9 mouse cellular contexts compared by ENCODE assay signal in genomic region chr13:118714284-118715065, GRCm38 (mm10). TPM values are rescaled to one million over a fixed set of nuclear protein-coding genes. Genes with fewer than 3 reads are reported as not detected.
DNase-seq lines count a peak whose midpoint lies in the region; ATAC-seq and TF ChIP-seq lines count a peak whose summit lies in the region.
"Had no signal": no experiment of that assay in that cellular context is flagged by ENCODE, and none has a peak within 500 bp of the region (broad histone marks: within the 10 kb centered on the region; RNA-seq: fewer than 3 reads in every experiment).

No protein-coding gene starts in this region.

- H3K79me2 ChIP-seq in heart, adult 2 months (replicated peaks; ENCODE audit: control insufficient read depth, insufficient read depth, low read length): no peaks in the 10 kb centered on the region

- H3K36me3 ChIP-seq in heart, adult 2 months (ENCODE audit: control insufficient read depth, insufficient read depth, low read length): no peaks in the 10 kb centered on the region
- H3K36me3 ChIP-seq in forebrain, embryonic 15.5 days: no peaks in the 10 kb centered on the region
- H3K36me3 ChIP-seq in kidney, embryonic 16.5 days (ENCODE audit: insufficient read depth, low read length): no peaks in the 10 kb centered on the region
- H3K36me3 ChIP-seq in midbrain, embryonic 11.5 days (ENCODE audit: control insufficient read depth, insufficient read depth, low read length): no peaks in the 10 kb centered on the region

- TF ChIP-seq POLR2A in heart, adult 2 months (IDR thresholded peaks at IDR 0.05; ENCODE audit: insufficient read depth, low read depth, low read length): no peak

- WGBS in heart, adult 2 months: 2% methylated on average over 33 of the region's 36 CpGs
- WGBS in forebrain, embryonic 15.5 days: under 1% methylated on average over 30 of the region's 36 CpGs
- WGBS in kidney, embryonic 16.5 days: under 1% methylated on average over 33 of the region's 36 CpGs
- under 1% methylated on average over 36 of the region's 36 CpGs for WGBS in midbrain, embryonic 11.5 days

- H3K9ac ChIP-seq in heart, adult 2 months (ENCODE audit: low read depth, low read length): no peak overlapping the region
- H3K9ac ChIP-seq in forebrain, embryonic 15.5 days (replicated peaks): peak overlapping the region; percentile 59
- peak overlapping the region; percentile 68 for H3K9ac ChIP-seq in kidney, embryonic 16.5 days (replicated peaks; ENCODE audit: low read length)
- peak overlapping the region; percentile 64 for H3K9ac ChIP-seq in midbrain, embryonic 11.5 days (ENCODE audit: low read length)

- H3K4me2 ChIP-seq in forebrain, embryonic 15.5 days (replicated peaks): peak overlapping the region; percentile 98
- H3K4me2 ChIP-seq in kidney, embryonic 16.5 days (replicated peaks; ENCODE audit: low read depth, low read length): peak overlapping the region; percentile 85
- peak overlapping the region; percentile 70 for H3K4me2 ChIP-seq in midbrain, embryonic 11.5 days

- H3K4me3 ChIP-seq in heart, adult 2 months: peak overlapping the region; percentile 30
- peak overlapping the region; percentile 62 for H3K4me3 ChIP-seq in forebrain, embryonic 15.5 days
- H3K4me3 ChIP-seq in kidney, embryonic 16.5 days (ENCODE audit: low read length): peak overlapping the region; percentile 59
- peak overlapping the region; percentile 49 for H3K4me3 ChIP-seq in midbrain, embryonic 11.5 days (ENCODE audit: low read depth, low read length)

- peak; percentile 84 for ATAC-seq in forebrain, embryonic 15.5 days (replicated peaks)
- peak; percentile 85 for ATAC-seq in kidney, embryonic 16.5 days (ENCODE audit: low FRiP score, low TSS enrichment)
- ATAC-seq in midbrain, embryonic 11.5 days (ENCODE audit: low FRiP score): peak; percentile 76
- no peak for ATAC-seq in CD4-positive, CD25-positive, alpha-beta regulatory T cell, adult 4 months

- TF ChIP-seq CTCF in heart, adult 2 months (IDR thresholded peaks at IDR 0.05): no peak

- peaks cover 2% of the 10 kb centered on the region; the same call in 1 of the 2 replicates for H3K27me3 ChIP-seq in heart, adult 2 months (ENCODE audit: control insufficient read depth, insufficient read depth, low read length)
- peaks cover 27% of the 10 kb centered on the region for H3K27me3 ChIP-seq in forebrain, embryonic 15.5 days
- peaks cover 3% of the 10 kb centered on the region; the same call in 1 of the 2 replicates for H3K27me3 ChIP-seq in kidney, embryonic 16.5 days (ENCODE audit: insufficient read depth, low read length)
- H3K27me3 ChIP-seq in midbrain, embryonic 11.5 days (ENCODE audit: control insufficient read depth, insufficient read depth, low read length): peaks cover 15% of the 10 kb centered on the region

- intact Hi-C loops in heart, adult 2 months (cut with DNase I): no loop called here

- H3K4me1 ChIP-seq in heart, adult 2 months (ENCODE audit: control insufficient read depth, insufficient read depth, low read length): no peaks in the 10 kb centered on the region
- peaks cover 30% of the 10 kb centered on the region for H3K4me1 ChIP-seq in forebrain, embryonic 15.5 days
- H3K4me1 ChIP-seq in kidney, embryonic 16.5 days (ENCODE audit: insufficient read depth, low read length): peaks cover 12% of the 10 kb centered on the region
- peaks cover 15% of the 10 kb centered on the region for H3K4me1 ChIP-seq in midbrain, embryonic 11.5 days (ENCODE audit: control insufficient read depth, insufficient read depth, low read length)

- no peak overlapping the region for H3K27ac ChIP-seq in heart, adult 2 months
- no peak overlapping the region for H3K27ac ChIP-seq in forebrain, embryonic 15.5 days (replicated peaks)
- peak overlapping the region; percentile 73 for H3K27ac ChIP-seq in kidney, embryonic 16.5 days (ENCODE audit: low read length)
- H3K27ac ChIP-seq in midbrain, embryonic 11.5 days (ENCODE audit: low read depth, low read length): no peak overlapping the region

- TF ChIP-seq EP300 in heart, adult 2 months (IDR thresholded peaks at IDR 0.05; ENCODE audit: insufficient read depth, low read depth, low read length): no peak

- H3K9me3 ChIP-seq in forebrain, embryonic 15.5 days: no peaks in the 10 kb centered on the region
- H3K9me3 ChIP-seq in kidney, embryonic 16.5 days (ENCODE audit: low read length): no peaks in the 10 kb centered on the region
- H3K9me3 ChIP-seq in midbrain, embryonic 11.5 days (ENCODE audit: control insufficient read depth, low read length): no peaks in the 10 kb centered on the region

- peak; percentile 9 to 23 for DNase-seq in heart, adult 2 months
- no peak for DNase-seq in heart, adult 9 months (ENCODE audit: low spot score in 2 of 2)
- DNase-seq in Muller cell, postnatal 12 days (ENCODE audit: inconsistent ontology term): peak; percentile 26
- DNase-seq in midbrain, embryonic 11.5 days (ENCODE audit: low spot score, missing footprints): peak; percentile 93
- no peak for DNase-seq in urinary bladder, adult 18-20 months (ENCODE audit: low spot score in 2 of 2)

RNA-seq across cellular contexts. Expression of gene Fgf10, which starts 44.9 kb away (rescaled TPM):
- under 1 TPM; 0.44 to 0.57 TPM for total RNA-seq in heart, adult 2 months (2021)
- 0.18 and 0.26 TPM in 2 replicates for polyA plus RNA-seq in heart, adult 2 months (2012; rRNA removed)
- 0.60 and 0.74 TPM in 2 replicates for polyA plus RNA-seq in forebrain, embryonic 15.5 days (2015; fragmentation: Nextera tagmentation; extraction: Ambion mirVana)
- 4.3 and 5.4 TPM in 2 replicates for polyA plus RNA-seq in kidney, embryonic 16.5 days (2015; fragmentation: Nextera tagmentation; extraction: Ambion mirVana)
- 0.54 and 0.55 TPM in 2 replicates for polyA plus RNA-seq in midbrain, embryonic 11.5 days (2014; fragmentation: Nextera tagmentation; extraction: Ambion mirVana)
- under 1 TPM in 1 of 2 experiments, not detected in 1; 0.38 TPM for polyA plus RNA-seq in CD4-positive, CD25-positive, alpha-beta regulatory T cell, adult 4 months (2017; shearing (Covaris generic))
- total RNA-seq: hematopoietic stem cell, adult 5-6 weeks had no signal

Comparison
In these comparisons a context has a peak if more than half of its experiments do, and no peak if none do; other contexts are left out.
1. DNase-seq: peak in heart, adult 2 months (2 of 2), Muller cell, postnatal 12 days (single experiment) and midbrain, embryonic 11.5 days (single experiment); none in heart, adult 9 months (0 of 2) and urinary bladder, adult 18-20 months (0 of 2).
2. Peak in every context shown above with its lines, with median percentiles within 50 percentile points of each other: H3K4me3 ChIP-seq and H3K4me2 ChIP-seq.